Mouse (Mus musculus) heart, adult 2 months (tissue): Measurements from ENCODE around the gene Elmo1. TPM values are rescaled to one million over a fixed set of nuclear protein-coding genes. Genes with fewer than 3 reads are reported as not detected.

Experiments
- DNase-seq, 2 experiments: peaks; one replicate each; pipeline ENCODE4 v3.0.0; 2021
- H3K27ac ChIP-seq: fragments of 200-600 bp; 2 replicates; pipeline ENCODE4 v1.8.1; 2022
- H3K27me3 ChIP-seq: fragments of 200-500 bp; 2 replicates; pipeline ENCODE4 v1.6.1; 2012; ENCODE audit warnings: mild to moderate bottlenecking, low read length, inconsistent platforms, mixed read lengths; ENCODE audit not compliant: control insufficient read depth, insufficient read depth
- H3K36me3 ChIP-seq: fragments of 200-500 bp; 2 replicates; pipeline ENCODE4 v1.6.1; 2012; ENCODE audit warnings: low read length, inconsistent platforms; ENCODE audit not compliant: control insufficient read depth, insufficient read depth
- H3K4me1 ChIP-seq: fragments of 200-500 bp; 2 replicates; pipeline ENCODE4 v1.6.1; 2011; ENCODE audit warnings: low read length; ENCODE audit not compliant: control insufficient read depth, insufficient read depth
- H3K4me3 ChIP-seq: fragments of 200-600 bp; 2 replicates; pipeline ENCODE4 v1.8.1; 2022
- H3K79me2 ChIP-seq: fragments of 200-500 bp; replicated peaks from 2 replicates; pipeline ENCODE4 v1.6.1; 2012; ENCODE audit warnings: mild to moderate bottlenecking, inconsistent platforms, low read length, moderate library complexity, mixed read lengths; ENCODE audit not compliant: control insufficient read depth, insufficient read depth
- H3K9ac ChIP-seq: fragments of 200-500 bp; 2 replicates; pipeline ENCODE4 v1.6.1; 2012; ENCODE audit warnings: low read depth, mild to moderate bottlenecking, control low read depth, inconsistent platforms, low read length, mixed read lengths
- CTCF ChIP-seq: fragments of 200-600 bp; IDR thresholded peaks from 2 replicates; pipeline ENCODE4 v1.8.1; 2022; ENCODE audit warnings: antibody characterized with exemption, mild to moderate bottlenecking, moderate library complexity
- EP300 ChIP-seq: fragments of 200-500 bp; IDR thresholded peaks from 2 replicates; pipeline ENCODE4 v1.6.1; 2011; ENCODE audit warnings: low read depth, low read length, control low read depth; ENCODE audit not compliant: insufficient read depth
- POLR2A ChIP-seq: fragments of 200-500 bp; IDR thresholded peaks from 2 replicates; pipeline ENCODE4 v1.6.1; 2011; ENCODE audit warnings: mild to moderate bottlenecking, low read depth, low read length, control low read depth; ENCODE audit not compliant: insufficient read depth
- WGBS: fragments of 180-500 bp; shearing (Covaris S2); methylation state at CpG from one replicate; pipeline ENCODE4 v1.1.7; 2018; 5-methylcytosine and 5-hydroxymethylcytosine counted together
- intact Hi-C: fragments of 180-260 bp; cut with DNase I; formaldehyde crosslinking; loops from one replicate; pipeline ENCODE4 v1.15.1; 2025
- polyA plus RNA-seq: library from polyadenylated mRNA; depleted of rRNA; stranded (reverse); fragments of >200 nt; gene quantifications from 2 replicates; pipeline ENCODE4 v1.2.3, GENCODE M21; 2012
- total RNA-seq, 2 experiments: library from RNA; stranded (reverse); gene quantifications; 2 replicates each; pipeline ENCODE4 v1.2.3; 2021

Elmo1 gene
- total and polyA plus RNA-seq, 3 experiments: 7.0 to 9.1 (median 7.1) TPM

GRCm38 (mm10) chr13:20097934-20098593, 7.7 kb downstream of the Elmo1 start:
- Histone ChIP-seq H3K27ac (peak overlapping the region; percentile 64), H3K36me3 (peaks cover 18% of the 10 kb centered on the region), H3K79me2 (no peaks in the 10 kb centered on the region; the same call in 1 of the 2 replicates), H3K27me3 (no peaks in the 10 kb centered on the region), H3K4me1 (peaks cover 23% of the 10 kb centered on the region), H3K4me3 (no peak overlapping the region), H3K9ac (no peak overlapping the region)
- no peak for TF ChIP-seq POLR2A
- TF ChIP-seq EP300: 0 out of 2 replicates have a peak, but pooled peaks have one; percentile 38
- 42% methylated on average over 5 of the region's 5 CpGs for WGBS
- no peak for DNase-seq
- intact Hi-C loops: loop anchor here (10.0 kb wide), 1 partner anchor 1077 kb away; the partner anchor contains the start of gene Trim27

DNA sequence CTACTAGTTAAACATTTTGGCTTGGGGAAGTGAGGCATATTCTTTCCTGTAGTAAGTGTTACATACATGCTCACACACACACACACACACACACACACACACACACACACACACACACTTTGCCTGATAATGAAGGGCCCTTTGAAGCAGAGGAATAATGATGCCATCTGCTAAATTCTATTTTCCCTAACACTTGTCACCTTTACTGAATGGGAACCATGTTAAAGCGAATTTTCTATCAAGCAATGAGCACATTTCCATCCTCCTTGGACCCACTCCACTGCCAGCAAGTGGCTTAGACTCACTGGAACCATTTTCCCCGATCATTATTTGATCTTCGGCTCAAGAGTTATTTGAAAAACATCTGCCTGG, 8.2 kb downstream of the Elmo1 start:
- Histone ChIP-seq H3K27ac (no peak overlapping the region), H3K36me3 (peaks cover 18% of the 10 kb centered on the region), H3K27me3 (no peaks in the 10 kb centered on the region), H3K79me2 (no peaks in the 10 kb centered on the region; the same call in 1 of the 2 replicates), H3K4me1 (peaks cover 23% of the 10 kb centered on the region), H3K9ac (no peak overlapping the region), H3K4me3 (no peak overlapping the region)
- TF ChIP-seq EP300 (no peak), CTCF (no peak), POLR2A (no peak)
- intact Hi-C loops: loop anchor here (10.0 kb wide), 1 partner anchor 1076 kb away; the partner anchor contains the start of gene Trim27
- no peak for DNase-seq
- 63% methylated on average over 3 of the region's 3 CpGs for WGBS

DNA sequence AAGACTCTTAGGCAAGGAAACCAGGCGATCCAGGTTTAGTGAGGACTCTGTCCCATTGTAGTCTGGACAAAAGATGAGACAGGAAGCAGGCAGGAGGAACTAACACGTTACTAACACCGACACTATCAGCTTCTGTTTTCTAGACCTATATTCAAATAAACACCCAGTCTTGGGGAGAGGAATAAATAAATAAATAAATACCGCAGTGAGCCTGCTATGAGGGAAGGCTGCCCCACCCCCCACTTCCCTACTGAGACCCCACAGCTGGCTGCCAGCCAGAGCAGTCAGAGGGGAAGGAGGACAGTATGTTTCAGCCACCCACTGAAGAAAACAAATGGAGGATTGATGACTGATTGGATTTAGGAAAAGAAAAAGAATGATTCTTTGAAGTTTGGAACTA, 9.2 kb downstream of the Elmo1 start:
- DNase-seq: no peak
- peaks cover 18% of the 10 kb centered on the region for H3K36me3 ChIP-seq
- H3K79me2 ChIP-seq: no peaks in the 10 kb centered on the region; the same call in 1 of the 2 replicates
- intact Hi-C loops: loop anchor here (10.0 kb wide), 1 partner anchor 1075 kb away; the partner anchor contains the start of gene Trim27
- peak overlapping the region; percentile 66 for H3K27ac ChIP-seq
- 15% methylated on average over 4 of the region's 4 CpGs for WGBS
- H3K4me1 ChIP-seq: peaks cover 22% of the 10 kb centered on the region
- no peak overlapping the region; the same call in 1 of the 2 replicates for H3K9ac ChIP-seq
- H3K4me3 ChIP-seq: no peak overlapping the region
- H3K27me3 ChIP-seq: no peaks in the 10 kb centered on the region
- TF ChIP-seq POLR2A (no peak), CTCF (no peak), EP300 (no peak)

GRCm38 (mm10) chr13:20100357-20100756, 10.0 kb downstream of the Elmo1 start:
- H3K27ac ChIP-seq: peak overlapping the region; percentile 66

GRCm38 (mm10) chr13:20101691-20102090, 11.3 kb downstream of the Elmo1 start:
- Histone ChIP-seq H3K9ac (no peak overlapping the region), H3K27ac (no peak overlapping the region), H3K79me2 (no peaks in the 10 kb centered on the region; the same call in 1 of the 2 replicates), H3K36me3 (peaks cover 18% of the 10 kb centered on the region), H3K27me3 (no peaks in the 10 kb centered on the region), H3K4me3 (no peak overlapping the region), H3K4me1 (peaks cover 22% of the 10 kb centered on the region)
- peak in 1 of 2 experiments; percentile 21 for DNase-seq
- 52% methylated on average over 5 of the region's 5 CpGs for WGBS
- no peak for TF ChIP-seq EP300
- no peak for TF ChIP-seq CTCF
- TF ChIP-seq POLR2A: no peak
- intact Hi-C loops: no loop called here

More at GRCm38 (mm10) chr13:20100357-20100756, 10.0 kb downstream of the Elmo1 start:
- Histone ChIP-seq H3K4me1 (peaks cover 22% of the 10 kb centered on the region), H3K4me3 (no peak overlapping the region), H3K36me3 (peaks cover 18% of the 10 kb centered on the region), H3K9ac (no peak overlapping the region), H3K27me3 (no peaks in the 10 kb centered on the region), H3K79me2 (no peaks in the 10 kb centered on the region; the same call in 1 of the 2 replicates)
- 27% methylated on average over 3 of the region's 3 CpGs for WGBS
- no peak for DNase-seq
- intact Hi-C loops: no loop called here
- TF ChIP-seq POLR2A (no peak), CTCF (no peak), EP300 (no peak)

DNA sequence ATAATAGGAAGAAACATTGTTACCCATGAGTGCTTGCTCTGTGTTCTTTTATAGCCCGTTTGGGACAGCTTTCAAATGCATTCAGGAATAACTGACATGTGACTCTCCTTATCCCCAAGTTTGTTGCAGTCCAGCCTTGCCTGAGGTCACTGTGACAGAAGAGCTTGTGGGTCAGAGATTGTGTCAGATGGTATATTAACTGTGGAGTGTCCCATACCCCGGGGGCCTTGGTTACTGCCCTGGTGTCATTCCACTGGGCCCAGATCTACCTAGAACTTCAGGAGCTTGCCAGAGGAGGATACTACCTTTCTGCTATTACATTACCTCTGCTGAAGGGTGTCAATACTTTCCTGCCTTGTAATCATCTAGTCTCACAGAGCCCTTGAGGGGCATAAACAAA, 14.4 kb downstream of the Elmo1 start:
- Histone ChIP-seq H3K79me2 (no peaks in the 10 kb centered on the region), H3K27me3 (no peaks in the 10 kb centered on the region), H3K36me3 (peaks cover 6% of the 10 kb centered on the region; the same call in 1 of the 2 replicates), H3K27ac (no peak overlapping the region), H3K4me1 (peaks cover 8% of the 10 kb centered on the region), H3K4me3 (no peak overlapping the region), H3K9ac (no peak overlapping the region)
- intact Hi-C loops: no loop called here
- no peak for TF ChIP-seq POLR2A
- no peak for TF ChIP-seq EP300
- no peak for TF ChIP-seq CTCF
- no peak for DNase-seq
- 55% methylated on average over 2 of the region's 2 CpGs for WGBS
